31 mouse cellular contexts compared by ENCODE assay signal in the genomic region with DNA sequence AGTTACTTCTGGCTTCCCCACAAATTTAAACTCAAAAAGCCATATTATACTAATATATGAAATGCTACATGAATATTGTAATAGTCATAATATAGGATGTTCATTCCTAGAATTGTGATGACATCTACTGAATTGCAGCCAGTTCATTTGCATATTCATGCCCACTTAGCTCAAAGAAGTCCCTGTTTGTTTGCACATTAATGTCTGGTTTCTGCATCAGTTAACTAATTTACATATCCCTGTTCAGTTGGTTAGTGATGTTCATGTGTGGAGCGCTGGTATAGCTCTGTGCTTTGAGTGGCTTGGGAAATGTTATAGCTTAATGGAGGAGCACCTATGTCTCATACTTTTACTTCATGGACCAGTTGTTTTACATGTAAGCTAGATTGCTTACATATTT.
DNase-seq lines count a peak whose midpoint lies in the region; ATAC-seq and TF ChIP-seq lines count a peak whose summit lies in the region.
"Had no signal": no experiment of that assay in that cellular context is flagged by ENCODE, and none has a peak within 500 bp of the region (broad histone marks: within the 10 kb centered on the region; RNA-seq: fewer than 3 reads in every experiment).

No protein-coding gene starts in this region.

- H3K9me3 ChIP-seq in forebrain, embryonic 13.5 days (replicated peaks): no peaks in the 10 kb centered on the region
- no peaks in the 10 kb centered on the region for H3K9me3 ChIP-seq in forebrain, embryonic 10.5 days
- no peaks in the 10 kb centered on the region for H3K9me3 ChIP-seq in CH12.LX (replicated peaks; ENCODE audit: low read length)
- no peaks in the 10 kb centered on the region for H3K9me3 ChIP-seq in forebrain, embryonic 16.5 days (ENCODE audit: control insufficient read depth, low read length)
- H3K9me3 ChIP-seq: embryonic facial prominence, embryonic 10.5 days; embryonic facial prominence, embryonic 13.5 days; G1E; hindbrain, embryonic 10.5 days; hindbrain, embryonic 13.5 days had no signal

- H3K4me3 ChIP-seq in forebrain, embryonic 13.5 days: no peak overlapping the region
- no peak overlapping the region for H3K4me3 ChIP-seq in forebrain, embryonic 10.5 days
- H3K4me3 ChIP-seq in CH12.LX (replicated peaks in 1 of 3; ENCODE audit: low read depth in 2 of 3, low read length in 2 of 3, poor library complexity in 1 of 3): no peak overlapping the region
- H3K4me3 ChIP-seq in forebrain, embryonic 16.5 days (replicated peaks; ENCODE audit: low read length): no peak overlapping the region
- H3K4me3 ChIP-seq: embryonic facial prominence, embryonic 10.5 days; embryonic facial prominence, embryonic 13.5 days; erythroblast, embryonic 14.5 days; hindbrain, embryonic 10.5 days; hindbrain, embryonic 13.5 days had no signal

- no peak for DNase-seq in forebrain, embryonic 10.5 days (ENCODE audit: extremely low spot score, low spot score)
- no peak for DNase-seq in frontal cortex, postnatal 36 days (ENCODE audit: low spot score in 2 of 2)
- DNase-seq in CH12.LX (ENCODE audit: extremely low read depth): peak; percentile 8
- no peak for DNase-seq in heart, postnatal 14 days
- no peak for DNase-seq in testis, postnatal 10 days (ENCODE audit: low spot score)
- DNase-seq: adrenal gland, postnatal 10 days; adrenal gland, postnatal 36 days; cerebellum, adult 11-12 months; cerebellum, adult 8-10 months; cerebellum, postnatal 10 days; cerebellum, postnatal 36 days; embryo, embryonic 11 days; gastrocnemius, postnatal 10 days; gastrocnemius, postnatal 36 days; heart, adult 11 months; heart, postnatal 36 days; kidney, adult 18-20 months had no signal

- in situ Hi-C loops in CH12.LX (cut with MboI; ENCODE audit: low pct_ligation_motif_present, low pct_unique_long_range_greater_than_20kb, low sequenced_read_pairs): no loop called here

- peak; percentile 81 for ATAC-seq in forebrain, embryonic 13.5 days
- 0 out of 2 replicates have a peak, but pooled peaks have one; percentile 34 for ATAC-seq in frontal cortex, adult (ENCODE audit: low TSS enrichment)
- peak; percentile 84 for ATAC-seq in forebrain, embryonic 16.5 days
- ATAC-seq: hindbrain, embryonic 16.5 days; inflammation-experienced regulatory T-cells, adult 6 months; intestine, embryonic 16.5 days; Patski had no signal

- TF ChIP-seq POLR2A in CH12.LX (IDR thresholded peaks at IDR 0.05; ENCODE audit: low read depth, low read length): no peak

- H3K4me1 ChIP-seq in forebrain, embryonic 13.5 days: peaks cover 26% of the 10 kb centered on the region
- no peaks in the 10 kb centered on the region for H3K4me1 ChIP-seq in forebrain, embryonic 10.5 days
- H3K4me1 ChIP-seq in CH12.LX (ENCODE audit: control insufficient read depth in 1 of 2, insufficient read depth in 2 of 2): peaks cover 0 to 3% of the 10 kb centered on the region in 2 experiments; a peak in 1 of 4 replicates
- H3K4me1 ChIP-seq in forebrain, embryonic 16.5 days (replicated peaks; ENCODE audit: control insufficient read depth, insufficient read depth, low read length): peaks cover 21% of the 10 kb centered on the region
- H3K4me1 ChIP-seq: embryonic facial prominence, embryonic 10.5 days; embryonic facial prominence, embryonic 13.5 days; hindbrain, embryonic 10.5 days had no signal

- H3K27ac ChIP-seq in forebrain, embryonic 13.5 days: no peak overlapping the region
- H3K27ac ChIP-seq in forebrain, embryonic 10.5 days: no peak overlapping the region
- no peak overlapping the region for H3K27ac ChIP-seq in CH12.LX (ENCODE audit: insufficient read depth, low read depth)
- no peak overlapping the region for H3K27ac ChIP-seq in forebrain, embryonic 16.5 days (ENCODE audit: low read length)
- H3K27ac ChIP-seq: embryonic facial prominence, embryonic 10.5 days; embryonic facial prominence, embryonic 13.5 days; hindbrain, embryonic 10.5 days; hindbrain, embryonic 13.5 days had no signal

- H3K4me2 ChIP-seq in forebrain, embryonic 13.5 days: no peak overlapping the region
- no peak overlapping the region for H3K4me2 ChIP-seq in CH12.LX (ENCODE audit: insufficient read depth, low read depth, poor library complexity, severe bottlenecking)
- no peak overlapping the region for H3K4me2 ChIP-seq in forebrain, embryonic 16.5 days (ENCODE audit: low read length)
- H3K4me2 ChIP-seq: embryonic facial prominence, embryonic 13.5 days; heart, embryonic 11.5 days; hindbrain, embryonic 13.5 days had no signal

- no peak for TF ChIP-seq RAD21 in CH12.LX (IDR thresholded peaks at IDR 0.05; ENCODE audit: low read depth, low read length)

- no peaks in the 10 kb centered on the region for H3K36me3 ChIP-seq in forebrain, embryonic 13.5 days (ENCODE audit: poor library complexity, severe bottlenecking)
- H3K36me3 ChIP-seq in forebrain, embryonic 10.5 days (replicated peaks): no peaks in the 10 kb centered on the region
- H3K36me3 ChIP-seq in CH12.LX (replicated peaks in 1 of 2; ENCODE audit: control insufficient read depth in 1 of 2, insufficient read depth in 1 of 2, low read length in 1 of 2): peaks cover 0 to 4% of the 10 kb centered on the region in 2 experiments
- no peaks in the 10 kb centered on the region for H3K36me3 ChIP-seq in forebrain, embryonic 16.5 days (ENCODE audit: control insufficient read depth, insufficient read depth)
- H3K36me3 ChIP-seq: embryonic facial prominence, embryonic 10.5 days; embryonic facial prominence, embryonic 13.5 days; hindbrain, embryonic 10.5 days; hindbrain, embryonic 13.5 days had no signal

- intact Hi-C loops in heart, postnatal 14 days (cut with DNase I): no loop called here

- H3K27me3 ChIP-seq in forebrain, embryonic 13.5 days: no peaks in the 10 kb centered on the region
- H3K27me3 ChIP-seq in forebrain, embryonic 10.5 days (ENCODE audit: poor library complexity, severe bottlenecking): no peaks in the 10 kb centered on the region
- H3K27me3 ChIP-seq in CH12.LX (replicated peaks): no peaks in the 10 kb centered on the region
- no peaks in the 10 kb centered on the region for H3K27me3 ChIP-seq in forebrain, embryonic 16.5 days (replicated peaks; ENCODE audit: control insufficient read depth, insufficient read depth, low read length)
- H3K27me3 ChIP-seq: embryonic facial prominence, embryonic 13.5 days; hindbrain, embryonic 13.5 days; Patski had no signal

- TF ChIP-seq CTCF in CH12.LX (conservative IDR thresholded peaks at IDR 0.05 in 1 of 2, IDR thresholded peaks at IDR 0.05 in 1 of 2; ENCODE audit: low read depth in 2 of 2, low read length in 2 of 2): no peak

- no peak for TF ChIP-seq EP300 in CH12.LX (IDR thresholded peaks at IDR 0.05; ENCODE audit: low read length)

- 48% methylated on average over 1 of the region's 1 CpGs for WGBS in forebrain, embryonic 13.5 days
- WGBS in forebrain, embryonic 10.5 days: 87% methylated on average over 1 of the region's 1 CpGs
- 23% methylated on average over 1 of the region's 1 CpGs for WGBS in forebrain, embryonic 16.5 days

- no peak overlapping the region for H3K9ac ChIP-seq in forebrain, embryonic 13.5 days
- H3K9ac ChIP-seq in CH12.LX (ENCODE audit: insufficient read depth, low read depth): no peak overlapping the region
- H3K9ac ChIP-seq in forebrain, embryonic 16.5 days (replicated peaks; ENCODE audit: low read depth, low read length): no peak overlapping the region
- H3K9ac ChIP-seq: embryonic facial prominence, embryonic 13.5 days; hindbrain, embryonic 13.5 days had no signal

- dilution Hi-C loops in CH12.LX (cut with MboI; ENCODE audit: extremely low pct_ligation_motif_present, extremely low pct_unique_long_range_greater_than_20kb, low sequenced_read_pairs): no loop called here

- H3K79me2 ChIP-seq in CH12.LX (replicated peaks; ENCODE audit: control insufficient read depth, extremely low read depth, insufficient read depth, poor library complexity, severe bottlenecking): no peaks in the 10 kb centered on the region

TF ChIP-seq in CH12.LX, 34 proteins besides CTCF, POLR2A, EP300 and RAD21:
- TF ChIP-seq BHLHE40 (IDR thresholded peaks at IDR 0.05; ENCODE audit: low read depth, low read length) (no peak), JUN (IDR thresholded peaks at IDR 0.05; ENCODE audit: insufficient read depth, low read depth, low read length) (no peak), TBP (conservative IDR thresholded peaks at IDR 0.05; ENCODE audit: low read depth, low read length) (no peak), CHD2 (IDR thresholded peaks at IDR 0.05; ENCODE audit: low read length) (no peak), CHD1 (IDR thresholded peaks at IDR 0.05; ENCODE audit: low read depth, low read length) (no peak), RCOR1 (conservative IDR thresholded peaks at IDR 0.05; ENCODE audit: low read depth, low read length) (no peak), MAZ (IDR thresholded peaks at IDR 0.05; ENCODE audit: low read depth, low read length) (no peak), MAX (IDR thresholded peaks at IDR 0.05; ENCODE audit: low read length) (no peak), ZKSCAN1 (IDR thresholded peaks at IDR 0.05; ENCODE audit: borderline replicate concordance, low read depth, low read length) (no peak), HCFC1 (IDR thresholded peaks at IDR 0.05; ENCODE audit: low read depth, low read length) (no peak), MXI1 (IDR thresholded peaks at IDR 0.05; ENCODE audit: low read depth, low read length) (no peak), ELF1 (IDR thresholded peaks at IDR 0.05; ENCODE audit: low read depth, low read length) (no peak), SMC3 (IDR thresholded peaks at IDR 0.05; ENCODE audit: low read depth, low read length) (no peak), SIN3A (IDR thresholded peaks at IDR 0.05; ENCODE audit: low read length) (no peak), E2F4 (IDR thresholded peaks at IDR 0.05; ENCODE audit: insufficient replicate concordance, low read depth, low read length) (no peak)

Comparison
In these comparisons a context has a peak if more than half of its experiments do, and no peak if none do; other contexts are left out.
1. ATAC-seq: peak in every context shown above with its lines; median percentile 84 in forebrain, embryonic 16.5 days; 81 in forebrain, embryonic 13.5 days; 34 in frontal cortex, adult.